Mouse (Mus musculus) cortical plate, adult 2 months (tissue): ENCODE measurements around the gene Toe1.

Source experiments
- CTCF ChIP-seq: fragments of 200-500 bp; IDR thresholded peaks from 2 replicates; pipeline ENCODE4 v1.5.1; 2011; ENCODE audit warnings: mild to moderate bottlenecking, control low read depth, low read length; ENCODE audit not compliant: insufficient read depth; ENCODE audit errors: extremely low read depth
- POLR2A ChIP-seq: fragments of 200-500 bp; IDR thresholded peaks from 2 replicates; pipeline ENCODE4 v1.6.1; 2011; ENCODE audit warnings: mild to moderate bottlenecking, low read length, control low read depth; ENCODE audit not compliant: insufficient read depth; ENCODE audit errors: extremely low read depth

DNA sequence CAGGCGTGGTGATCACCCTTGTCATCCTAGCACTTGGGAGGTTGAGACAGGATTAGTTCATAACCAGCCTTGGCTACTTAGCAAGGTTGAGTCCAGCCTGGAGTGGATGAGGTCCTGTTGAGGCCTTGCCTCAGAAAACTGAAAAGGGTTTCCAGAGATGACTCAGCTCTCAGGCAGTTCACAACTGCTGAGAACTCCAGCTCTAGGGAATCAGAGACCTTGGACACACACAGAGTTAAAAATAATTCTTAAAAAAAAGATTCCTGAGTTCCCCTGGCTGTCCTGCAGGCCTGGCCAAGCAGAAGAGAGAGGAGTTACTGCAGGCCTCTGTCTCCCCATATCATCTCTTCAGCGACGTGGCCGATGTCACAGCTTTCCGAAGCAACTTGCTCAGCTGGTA is 7.8 kb upstream of the Toe1 start:
- TF ChIP-seq POLR2A = no peak
- no peak for TF ChIP-seq CTCF
